Mouse (Mus musculus): ENCODE measurements around the gene Abi3. TPM values are rescaled to one million over a fixed set of nuclear protein-coding genes. Genes with fewer than 3 reads are reported as not detected.

Gene Abi3
- total and polyA plus RNA-seq, 3 experiments = 24.4 to 74.5 (median 31.4) TPM

GRCm38 (mm10) chr11:95826317-95827167 is 15.7 kb downstream of the Abi3 start:
- Histone ChIP-seq H3K79me2 (replicated peaks; ENCODE audit: control insufficient read depth, extremely low read depth, insufficient read depth, poor library complexity, severe bottlenecking) (no peaks in the 10 kb centered on the region), H3K4me1 (ENCODE audit: control insufficient read depth in 1 of 2, insufficient read depth in 2 of 2) (peaks cover 0 to 40% of the 10 kb centered on the region in 2 experiments; a peak in 3 of 4 replicates), H3K4me2 (ENCODE audit: insufficient read depth, low read depth, poor library complexity, severe bottlenecking) (no peak overlapping the region), H3K9me3 (replicated peaks; ENCODE audit: low read length) (peaks cover 21% of the 10 kb centered on the region), H3K9ac (ENCODE audit: insufficient read depth, low read depth) (no peak overlapping the region), H3K4me3 (replicated peaks in 1 of 3; ENCODE audit: low read depth in 2 of 3, low read length in 2 of 3, poor library complexity in 1 of 3) (no peak overlapping the region), H3K27me3 (replicated peaks) (peaks cover 47% of the 10 kb centered on the region), H3K27ac (ENCODE audit: insufficient read depth, low read depth) (no peak overlapping the region), H3K36me3 (replicated peaks in 1 of 2; ENCODE audit: control insufficient read depth in 1 of 2, insufficient read depth in 1 of 2, low read length in 1 of 2) (peaks cover 15 to 27% of the 10 kb centered on the region in 2 experiments)
- dilution Hi-C loops (cut with MboI; ENCODE audit: extremely low pct_ligation_motif_present, extremely low pct_unique_long_range_greater_than_20kb, low sequenced_read_pairs) (no loop called here), in situ Hi-C loops (cut with MboI; ENCODE audit: low pct_ligation_motif_present, low pct_unique_long_range_greater_than_20kb, low sequenced_read_pairs) (loop anchor here (10.0 kb wide), 1 partner anchor 118 kb away; no protein-coding TSS in a partner anchor)
- 0 out of 2 replicates have a peak, but pooled peaks have one; percentile 26 for TF ChIP-seq MAFK (IDR thresholded peaks at IDR 0.05; ENCODE audit: insufficient replicate concordance, low read length)
- TF ChIP-seq USF1 (IDR thresholded peaks at IDR 0.05; ENCODE audit: low read depth, low read length) = no peak
- no peak for DNase-seq (ENCODE audit: extremely low read depth)

- TF ChIP-seq KAT2A (IDR thresholded peaks at IDR 0.05; ENCODE audit: insufficient replicate concordance, low read length) = no peak
- TF ChIP-seq MEF2A (IDR thresholded peaks at IDR 0.05; ENCODE audit: borderline replicate concordance, low read depth, low read length) = no peak
- no peak for TF ChIP-seq GABPA (IDR thresholded peaks at IDR 0.05; ENCODE audit: insufficient replicate concordance, low read depth, low read length)
- TF ChIP-seq POLR2A (IDR thresholded peaks at IDR 0.05; ENCODE audit: low read depth, low read length) = no peak
- TF ChIP-seq ZMIZ1 (IDR thresholded peaks at IDR 0.05; ENCODE audit: low read depth, low read length) = no peak
- TF ChIP-seq RAD21 (IDR thresholded peaks at IDR 0.05; ENCODE audit: low read depth, low read length) = no peak
- no peak for TF ChIP-seq ZKSCAN1 (IDR thresholded peaks at IDR 0.05; ENCODE audit: borderline replicate concordance, low read depth, low read length)
- TF ChIP-seq JUND (conservative IDR thresholded peaks at IDR 0.05; ENCODE audit: low read depth, low read length) = no peak
- no peak for TF ChIP-seq SMC3 (IDR thresholded peaks at IDR 0.05; ENCODE audit: low read depth, low read length)
- no peak for TF ChIP-seq MXI1 (IDR thresholded peaks at IDR 0.05; ENCODE audit: low read depth, low read length)
- TF ChIP-seq ELF1 (IDR thresholded peaks at IDR 0.05; ENCODE audit: low read depth, low read length) = no peak
- TF ChIP-seq MAX (IDR thresholded peaks at IDR 0.05; ENCODE audit: low read length) = no peak
- no peak for TF ChIP-seq POLR2AphosphoS2 (IDR thresholded peaks at IDR 0.05; ENCODE audit: low read depth, low read length)
- no peak for TF ChIP-seq USF2 (conservative IDR thresholded peaks at IDR 0.05; ENCODE audit: low read depth, low read length)
These were observed 16.7 kb downstream of the Abi3 start for GRCm38 (mm10) chr11:95825625-95826024.

More at GRCm38 (mm10) chr11:95825625-95826024, 16.7 kb downstream of the Abi3 start:
- Histone ChIP-seq H3K9ac (ENCODE audit: insufficient read depth, low read depth) (no peak overlapping the region), H3K79me2 (replicated peaks; ENCODE audit: control insufficient read depth, extremely low read depth, insufficient read depth, poor library complexity, severe bottlenecking) (no peaks in the 10 kb centered on the region), H3K4me3 (replicated peaks in 1 of 3; ENCODE audit: low read depth in 2 of 3, low read length in 2 of 3, poor library complexity in 1 of 3) (no peak overlapping the region), H3K9me3 (replicated peaks; ENCODE audit: low read length) (peaks cover 12% of the 10 kb centered on the region), H3K4me1 (ENCODE audit: control insufficient read depth in 1 of 2, insufficient read depth in 2 of 2) (peaks cover 0 to 37% of the 10 kb centered on the region in 2 experiments; a peak in 3 of 4 replicates), H3K36me3 (replicated peaks in 1 of 2; ENCODE audit: control insufficient read depth in 1 of 2, insufficient read depth in 1 of 2, low read length in 1 of 2) (peaks cover 6 to 18% of the 10 kb centered on the region in 2 experiments), H3K27me3 (replicated peaks) (peaks cover 53% of the 10 kb centered on the region), H3K4me2 (ENCODE audit: insufficient read depth, low read depth, poor library complexity, severe bottlenecking) (no peak overlapping the region), H3K27ac (ENCODE audit: insufficient read depth, low read depth) (no peak overlapping the region)
- dilution Hi-C loops (cut with MboI; ENCODE audit: extremely low pct_ligation_motif_present, extremely low pct_unique_long_range_greater_than_20kb, low sequenced_read_pairs) (no loop called here), in situ Hi-C loops (cut with MboI; ENCODE audit: low pct_ligation_motif_present, low pct_unique_long_range_greater_than_20kb, low sequenced_read_pairs) (loop anchor here (10.0 kb wide), 1 partner anchor 119 kb away; no protein-coding TSS in a partner anchor)
- DNase-seq (ENCODE audit: extremely low read depth) = no peak

Data from CH12.LX (cell line).